Mouse (Mus musculus): Measurements from ENCODE around the gene Unc45a.

Gene Unc45a

DNA sequence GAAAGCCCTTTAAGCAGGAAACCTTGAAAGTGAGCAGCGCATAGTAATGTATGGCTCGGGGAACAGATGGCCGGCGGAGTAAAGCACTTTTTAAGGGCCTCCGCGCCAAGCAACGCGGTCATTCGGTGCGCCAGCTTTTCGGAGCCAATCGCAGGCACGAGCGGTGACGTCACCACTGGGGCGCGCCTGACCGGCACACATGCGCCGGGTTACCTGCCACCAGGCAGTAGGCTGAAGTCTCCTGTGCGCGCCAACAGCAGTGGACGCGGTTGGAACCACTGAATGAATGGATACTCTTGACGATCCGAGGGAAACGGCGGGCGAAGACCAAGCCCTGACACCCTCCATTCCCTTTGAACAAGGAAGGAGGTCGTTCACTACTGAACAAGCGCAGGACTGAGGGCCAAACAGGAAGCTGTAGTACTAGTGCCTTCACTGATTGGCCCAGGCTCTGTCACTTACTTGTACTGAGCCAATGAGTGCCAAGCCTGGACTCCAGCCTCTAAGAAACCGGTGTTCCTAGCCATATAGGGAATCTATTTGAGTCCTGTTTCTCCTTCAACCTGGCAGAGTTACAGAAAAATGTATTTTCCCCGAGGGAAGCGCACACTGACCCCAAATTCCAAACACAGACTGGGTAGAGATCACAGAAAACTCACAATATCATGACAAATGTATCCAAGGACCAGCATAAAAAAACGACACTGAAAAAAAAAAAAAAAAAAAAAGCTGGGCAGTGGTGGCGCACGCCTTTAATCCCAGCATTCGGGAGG is 16.6 kb downstream of the Unc45a start, which contains the start of gene Rccd1:
Gene Rccd1 (minus strand): TSS at position 412 of the 773 bp plus-strand sequence.
- peak; percentile 97 to 98 for DNase-seq

- DNase-seq: no peak
Measured at GRCm38 (mm10) chr7:80323336-80323735, 17.5 kb downstream of the Unc45a start.

- DNase-seq: no peak
Measured at GRCm38 (mm10) chr7:80319846-80320496, 20.8 kb downstream of the Unc45a start.

- no peak for DNase-seq
Measured at GRCm38 (mm10) chr7:80318670-80319069, 22.1 kb downstream of the Unc45a start.

- DNase-seq: peak; percentile 17 to 39
Measured at GRCm38 (mm10) chr7:80317439-80318115, 23.2 kb downstream of the Unc45a start.

DNA sequence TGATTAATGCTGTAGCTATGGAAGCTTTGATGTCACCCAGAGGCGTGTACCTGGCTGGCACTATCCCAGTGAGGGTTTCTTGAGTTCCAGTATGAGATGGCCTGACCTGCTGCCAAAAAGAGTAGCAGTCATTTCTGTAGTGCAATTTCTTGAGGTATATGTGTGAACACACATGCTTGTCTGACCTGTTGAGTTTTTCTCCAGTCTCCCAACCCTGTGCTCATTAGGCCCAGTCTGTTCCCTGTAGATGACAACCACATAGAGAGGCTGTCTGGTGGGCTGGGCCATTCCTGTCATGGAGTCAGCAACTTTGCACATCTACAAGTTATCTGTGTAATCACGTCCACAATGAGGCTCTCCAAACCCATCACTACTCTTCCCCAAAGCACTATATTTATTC is 25.1 kb downstream of the Unc45a start:
- DNase-seq: no peak

DNA sequence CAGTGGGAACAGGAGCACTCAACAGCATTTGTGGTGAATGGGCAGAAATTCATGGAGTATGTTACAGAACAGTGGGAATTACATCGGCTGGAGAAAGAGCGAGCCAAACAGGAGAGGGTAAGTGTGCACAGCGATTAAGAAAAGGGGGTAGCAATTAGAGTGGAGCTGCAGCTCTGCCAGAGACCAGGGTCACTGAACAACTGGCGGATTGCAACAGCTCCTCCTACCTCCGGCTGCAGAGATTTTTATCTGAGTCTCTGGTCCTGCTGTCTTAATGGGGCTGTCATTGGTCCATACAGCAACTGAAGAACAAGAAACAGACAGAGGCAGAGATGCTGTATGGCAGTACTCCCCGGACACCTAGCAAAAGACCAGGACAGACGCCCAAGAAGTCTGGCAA is 30.0 kb downstream of the Unc45a start:
- no peak for DNase-seq

DNA sequence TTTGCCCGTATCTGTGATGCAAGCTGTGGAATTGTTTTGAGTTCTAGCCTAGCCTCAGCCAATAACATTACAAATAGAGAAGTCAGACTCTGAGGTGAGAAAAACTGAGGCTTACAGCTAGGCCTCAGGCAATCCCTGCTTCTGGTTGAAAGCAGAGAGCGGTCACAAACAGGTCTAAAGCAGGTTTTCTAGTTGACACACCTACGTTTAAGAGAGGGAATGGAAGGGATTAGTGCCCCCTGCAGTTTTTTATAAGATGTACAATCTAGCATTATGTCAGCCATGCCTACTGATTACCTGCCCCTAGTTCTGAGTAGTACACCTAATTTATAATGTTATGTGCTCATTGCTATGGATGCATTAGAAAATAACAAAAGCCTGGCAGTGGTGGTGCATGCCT is 33.0 kb downstream of the Unc45a start:
- no peak for DNase-seq

- DNase-seq: no peak
Measured at GRCm38 (mm10) chr7:80301522-80301921, 39.3 kb downstream of the Unc45a start.

- DNase-seq: no peak
Measured at GRCm38 (mm10) chr7:80299568-80299967, 41.2 kb downstream of the Unc45a start.

DNA sequence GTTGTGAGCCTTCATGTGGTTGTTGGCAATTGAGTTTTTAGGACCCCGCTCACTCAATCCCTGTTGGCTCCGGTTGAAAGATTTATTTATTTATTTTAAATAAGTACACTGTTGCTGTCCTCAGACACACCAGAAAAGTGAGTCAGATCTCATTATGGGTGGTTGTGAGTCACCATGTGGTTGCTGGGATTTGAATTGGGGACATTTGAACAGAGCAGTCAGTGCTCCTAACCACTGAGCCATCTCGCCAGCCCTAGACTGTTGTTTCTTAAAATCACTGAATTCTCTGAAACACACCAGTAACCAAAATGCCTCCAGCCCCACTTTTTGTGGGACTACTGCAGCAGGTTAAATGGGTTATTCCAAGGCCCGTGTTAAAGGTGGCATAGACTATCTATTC is 42.1 kb downstream of the Unc45a start:
- DNase-seq: no peak

DNA sequence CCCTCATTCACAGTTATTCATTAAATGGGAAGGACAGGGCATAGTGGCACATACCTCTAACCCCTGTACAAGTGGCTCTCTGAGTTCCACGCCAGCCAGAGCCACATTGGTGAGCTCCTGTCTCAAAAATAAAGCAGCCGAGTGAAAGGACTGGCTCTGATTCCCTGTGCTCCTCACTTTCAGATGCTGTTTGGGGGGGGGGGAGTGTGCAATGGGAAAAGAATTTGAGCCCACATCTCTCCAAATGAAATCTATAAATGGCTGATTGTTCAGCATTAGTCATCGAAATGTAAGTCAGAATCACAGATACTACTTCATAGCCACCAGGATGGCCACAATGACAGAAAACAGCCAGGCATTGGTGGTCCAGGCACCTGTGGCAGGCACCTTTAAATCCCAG is 43.8 kb downstream of the Unc45a start:
- no peak for DNase-seq

GRCm38 (mm10) chr7:80296462-80296861 is 44.3 kb downstream of the Unc45a start:
- no peak for DNase-seq

GRCm38 (mm10) chr7:80294764-80295648 is 45.8 kb downstream of the Unc45a start:
- DNase-seq: no peak

GRCm38 (mm10) chr7:80294062-80294763 is 46.6 kb downstream of the Unc45a start, which contains the start of gene Prc1:
Prc1 (plus strand) TSS chr7:80294450.
- peak; percentile 97 to 98 for DNase-seq

- DNase-seq: no peak
Measured at GRCm38 (mm10) chr7:80287736-80288135, 53.1 kb downstream of the Unc45a start.

- DNase-seq: no peak
Measured at GRCm38 (mm10) chr7:80285725-80286124, 55.1 kb downstream of the Unc45a start.

- no peak for DNase-seq
Measured at GRCm38 (mm10) chr7:80284391-80284790, 56.4 kb downstream of the Unc45a start.

DNA sequence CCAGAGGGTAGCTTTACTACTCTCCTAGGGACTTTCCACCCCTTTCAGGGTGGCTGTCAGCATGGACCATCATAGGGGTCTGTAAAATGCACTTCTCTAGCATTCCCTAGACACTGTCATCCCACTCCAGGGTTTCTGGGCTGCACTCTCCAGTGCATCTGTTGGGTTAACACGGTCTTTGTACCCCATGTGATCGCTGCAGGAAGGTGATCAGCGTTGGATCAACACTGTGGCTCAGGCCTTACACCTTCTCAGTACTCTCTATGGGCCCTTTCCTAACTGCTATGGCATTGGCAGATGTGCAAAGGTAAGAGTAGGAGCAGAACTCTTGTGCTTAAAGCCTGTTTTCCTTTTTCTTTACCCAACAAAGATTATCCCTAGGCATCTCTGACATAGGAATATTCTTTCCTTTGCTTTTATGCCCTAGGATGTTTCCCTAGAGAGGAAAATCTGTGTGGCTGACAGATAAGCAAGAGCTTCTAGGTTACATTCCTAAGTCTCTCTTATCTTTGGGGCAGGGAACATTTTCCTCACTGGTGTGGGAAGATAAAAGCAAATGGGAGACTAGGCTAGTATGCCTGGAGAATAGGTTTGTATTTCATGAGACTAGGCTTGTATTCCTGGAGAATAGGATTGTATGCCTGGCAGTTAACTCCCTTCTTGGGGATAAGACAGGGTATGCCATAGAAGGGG is 57.4 kb downstream of the Unc45a start:
- DNase-seq: no peak

GRCm38 (mm10) chr7:80281646-80282045 is 59.2 kb downstream of the Unc45a start:
- DNase-seq: no peak

DNA sequence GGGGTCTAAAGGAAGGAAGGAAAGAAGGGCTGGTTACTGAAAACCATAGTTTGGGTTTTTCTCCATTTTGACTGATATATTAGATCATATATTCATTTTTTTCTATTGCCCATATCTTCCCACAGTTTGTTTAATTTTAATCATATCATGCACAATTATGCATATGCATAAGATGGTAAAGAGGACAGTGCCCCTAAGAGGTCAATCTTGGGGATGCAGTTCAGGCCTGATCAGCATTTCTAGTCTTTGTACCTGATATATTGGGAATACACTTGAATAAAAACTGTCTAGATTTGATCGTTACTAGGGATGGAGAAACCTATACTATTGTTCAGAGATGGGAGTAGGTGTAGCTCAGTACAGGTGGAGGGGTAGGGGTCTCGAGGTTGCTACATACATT is 59.8 kb downstream of the Unc45a start:
- no peak for DNase-seq

Measured in kidney, postnatal 36 days (tissue).